Mouse (Mus musculus): ENCODE results near the gene Ankrd13a.
A peak's percentile ranks its signal among the peaks of the same experiment; 100 is the strongest.

Ankrd13a gene

DNA sequence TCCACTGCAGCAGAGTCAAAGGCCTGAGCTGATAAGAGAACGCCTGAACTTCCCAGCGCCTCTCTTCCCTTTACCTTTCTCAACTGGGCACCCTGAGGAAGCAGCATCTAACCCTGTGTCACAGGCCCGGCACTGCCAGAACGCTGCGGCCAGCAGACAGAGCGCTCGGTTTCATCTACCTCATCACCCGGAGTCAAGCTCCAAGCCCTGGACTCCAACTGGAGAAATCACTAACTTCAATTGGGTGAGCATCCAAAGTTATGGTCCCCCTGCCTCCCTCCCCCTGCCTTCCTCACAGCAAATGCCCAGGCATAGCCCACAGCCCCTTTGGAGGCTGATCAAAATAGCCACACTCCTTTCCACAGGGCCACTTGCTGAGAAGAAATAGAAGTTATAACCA, 7.8 kb upstream of the Ankrd13a start:
- DNase-seq (ENCODE audit: low spot score in 2 of 2) = no peak

DNA sequence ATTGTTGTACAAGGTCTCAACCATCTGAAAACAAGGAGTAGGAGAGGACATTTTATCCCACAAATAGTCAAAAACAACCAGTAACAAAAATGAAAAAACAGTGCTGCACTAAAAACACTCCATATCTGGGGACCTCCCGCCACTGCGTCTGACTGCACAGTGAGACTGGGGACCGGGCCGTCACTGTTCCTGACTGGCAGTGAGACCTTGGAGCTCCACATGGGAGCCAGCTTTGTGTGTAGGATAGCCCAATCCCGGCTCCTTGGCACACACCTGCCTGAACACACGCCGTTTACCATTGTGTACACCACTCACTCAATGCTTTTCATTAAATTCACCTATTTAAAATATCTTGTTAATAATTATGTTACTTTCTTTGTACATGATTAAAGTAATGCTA, 7.3 kb upstream of the Ankrd13a start:
- DNase-seq (ENCODE audit: low spot score in 2 of 2) = no peak

- DNase-seq (ENCODE audit: low spot score in 2 of 2) = no peak
Measured at GRCm38 (mm10) chr5:114769786-114770185, 4.7 kb upstream of the Ankrd13a start.

DNA sequence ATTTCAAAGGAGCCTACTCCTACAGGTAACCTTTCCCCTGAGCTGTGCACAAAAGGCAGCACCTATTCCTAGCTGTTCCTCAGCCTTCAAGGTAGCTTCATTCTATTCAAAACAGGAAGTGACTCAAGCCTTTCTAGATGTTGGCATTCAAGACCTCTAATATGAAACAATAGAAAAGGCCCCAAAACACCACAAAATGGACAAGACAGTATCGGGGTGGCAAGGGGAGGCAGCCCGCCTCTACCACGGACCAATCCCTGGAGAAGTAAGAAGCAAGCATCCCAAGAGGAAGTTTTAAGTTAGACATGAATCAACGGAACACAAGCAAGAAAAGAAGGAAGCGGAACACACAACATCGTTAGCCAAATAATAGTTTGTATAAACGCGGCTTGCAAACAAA, 2.7 kb upstream of the Ankrd13a start:
- no peak for DNase-seq (ENCODE audit: low spot score in 2 of 2)

GRCm38 (mm10) chr5:114772456-114773203, 1.8 kb upstream of the Ankrd13a start:
- DNase-seq (ENCODE audit: low spot score in 2 of 2) = no peak

DNA sequence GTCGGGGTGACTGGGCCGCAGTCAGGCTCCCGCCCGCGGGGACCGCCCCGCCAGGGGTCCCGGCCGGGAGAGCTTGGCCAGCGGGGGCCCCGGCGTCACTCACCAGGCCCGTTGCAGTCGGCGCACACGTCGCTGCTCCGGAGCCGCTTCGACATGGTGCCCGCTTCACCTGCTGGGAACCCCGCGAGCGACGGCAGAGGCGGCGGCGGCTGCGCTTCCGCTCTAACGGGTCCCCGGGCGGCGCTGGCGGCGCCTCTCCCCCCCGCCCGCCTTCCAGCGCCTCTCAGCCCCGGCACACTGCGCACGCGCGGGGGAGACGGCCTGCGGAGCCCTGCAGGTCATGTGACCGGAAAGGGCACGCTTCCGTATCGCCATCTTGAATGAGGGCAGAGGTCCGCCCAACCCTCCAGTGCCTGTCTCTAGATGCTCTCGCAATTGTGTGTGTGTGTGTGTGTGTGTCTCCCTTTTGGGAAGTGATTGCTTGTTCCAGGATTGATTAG, 1.2 kb upstream of the Ankrd13a start:
- peak; percentile 86 to 93 for DNase-seq (ENCODE audit: low spot score in 2 of 2)

GRCm38 (mm10) chr5:114773780-114774179, 697 bp upstream of the Ankrd13a start:
- no peak for DNase-seq (ENCODE audit: low spot score in 2 of 2)

DNA sequence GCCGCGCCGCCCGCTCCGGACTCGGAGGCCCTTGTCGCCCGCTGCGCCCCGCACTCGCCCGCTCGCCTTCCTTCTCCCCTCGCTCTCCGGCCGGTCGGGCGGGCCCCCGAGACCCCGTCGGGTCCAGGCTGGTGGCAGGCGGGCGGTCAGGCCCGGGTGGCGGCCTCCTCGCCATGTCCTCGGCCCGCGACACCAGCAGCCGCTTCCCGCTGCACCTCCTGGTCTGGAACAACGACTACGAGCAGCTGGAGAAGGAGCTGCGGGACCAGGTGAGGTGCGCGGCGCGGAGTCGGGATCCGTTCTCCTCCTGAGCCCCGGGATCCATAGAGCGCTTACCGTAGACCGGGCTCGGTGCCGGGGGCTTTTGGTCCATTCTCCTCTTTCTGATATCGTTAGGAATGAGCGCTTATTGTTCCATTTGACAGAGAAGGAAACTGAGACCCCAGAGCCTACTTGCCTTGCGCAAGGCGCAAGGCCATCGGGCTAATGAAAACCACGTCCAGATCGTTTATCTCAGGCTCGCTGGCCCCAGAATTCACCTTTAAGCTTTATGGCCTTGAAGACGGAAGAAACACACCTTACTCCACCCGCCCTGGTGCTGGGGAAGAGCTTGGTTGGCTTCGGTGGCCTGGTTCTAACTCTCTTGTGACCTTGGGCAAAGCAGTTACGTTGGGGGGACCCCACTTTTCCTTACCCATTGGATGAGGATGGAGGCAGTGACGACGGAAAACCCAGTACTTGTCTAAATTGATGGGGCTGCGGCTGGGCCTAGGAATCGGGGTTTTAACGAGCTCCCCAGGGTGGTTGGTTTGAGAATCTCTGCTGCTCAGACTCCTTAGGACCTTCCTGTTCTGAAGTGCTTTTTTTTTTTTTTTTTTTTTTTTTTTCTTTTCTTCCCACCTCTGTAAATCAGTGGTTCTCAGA, 841 bp downstream of the Ankrd13a start, which contains the start of gene Git2:
Gene Git2, minus strand, starts transcription at position 462 of the 924 bp plus-strand sequence.
- no peak for DNase-seq (ENCODE audit: low spot score in 2 of 2)

GRCm38 (mm10) chr5:114776174-114776573, 1.7 kb downstream of the Ankrd13a start:
- no peak for DNase-seq (ENCODE audit: low spot score in 2 of 2)

- DNase-seq (ENCODE audit: low spot score in 2 of 2) = no peak
Measured at GRCm38 (mm10) chr5:114779956-114780489, 5.5 kb downstream of the Ankrd13a start.

DNA sequence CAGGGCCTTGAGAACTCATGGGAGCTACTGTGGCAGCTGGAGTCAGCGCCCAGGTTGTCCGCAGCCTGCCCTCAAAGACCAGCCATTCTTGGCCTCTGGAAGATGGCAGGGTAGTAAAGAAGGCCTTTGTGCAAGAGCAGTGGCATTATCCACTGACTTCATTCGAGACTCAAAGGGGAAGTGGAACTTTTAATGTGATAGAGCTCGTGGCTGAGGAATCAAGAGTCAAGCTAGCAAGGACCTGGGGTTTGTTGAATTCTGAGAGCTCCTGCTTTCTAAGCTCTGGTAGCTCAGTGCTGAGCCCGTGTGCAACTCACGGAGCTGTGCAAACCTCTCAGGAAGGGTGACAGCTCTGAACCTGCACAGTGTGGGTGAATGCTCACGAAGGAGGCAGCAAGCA, 6.4 kb downstream of the Ankrd13a start:
- no peak for DNase-seq (ENCODE audit: low spot score in 2 of 2)

DNA sequence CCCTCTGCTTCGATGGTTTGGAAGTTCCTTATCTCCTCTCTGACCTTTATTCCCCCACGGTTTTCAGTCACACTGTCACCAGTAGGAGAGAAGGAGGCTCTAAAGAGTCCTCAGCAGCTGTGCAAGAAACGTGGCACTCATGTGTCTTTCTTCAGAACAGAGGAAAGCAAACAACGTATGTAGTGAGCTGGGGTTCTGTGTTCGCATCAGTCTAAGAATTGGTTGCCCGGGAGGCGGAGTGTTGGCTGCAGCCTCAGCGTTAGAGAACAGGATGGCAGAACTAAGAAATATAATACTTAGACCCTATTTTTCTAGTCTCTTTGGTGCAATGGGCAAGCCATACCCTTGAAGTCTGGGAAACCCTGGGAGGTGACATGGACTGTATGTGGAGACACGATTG, 8.5 kb downstream of the Ankrd13a start:
- DNase-seq (ENCODE audit: low spot score in 2 of 2) = no peak

DNA sequence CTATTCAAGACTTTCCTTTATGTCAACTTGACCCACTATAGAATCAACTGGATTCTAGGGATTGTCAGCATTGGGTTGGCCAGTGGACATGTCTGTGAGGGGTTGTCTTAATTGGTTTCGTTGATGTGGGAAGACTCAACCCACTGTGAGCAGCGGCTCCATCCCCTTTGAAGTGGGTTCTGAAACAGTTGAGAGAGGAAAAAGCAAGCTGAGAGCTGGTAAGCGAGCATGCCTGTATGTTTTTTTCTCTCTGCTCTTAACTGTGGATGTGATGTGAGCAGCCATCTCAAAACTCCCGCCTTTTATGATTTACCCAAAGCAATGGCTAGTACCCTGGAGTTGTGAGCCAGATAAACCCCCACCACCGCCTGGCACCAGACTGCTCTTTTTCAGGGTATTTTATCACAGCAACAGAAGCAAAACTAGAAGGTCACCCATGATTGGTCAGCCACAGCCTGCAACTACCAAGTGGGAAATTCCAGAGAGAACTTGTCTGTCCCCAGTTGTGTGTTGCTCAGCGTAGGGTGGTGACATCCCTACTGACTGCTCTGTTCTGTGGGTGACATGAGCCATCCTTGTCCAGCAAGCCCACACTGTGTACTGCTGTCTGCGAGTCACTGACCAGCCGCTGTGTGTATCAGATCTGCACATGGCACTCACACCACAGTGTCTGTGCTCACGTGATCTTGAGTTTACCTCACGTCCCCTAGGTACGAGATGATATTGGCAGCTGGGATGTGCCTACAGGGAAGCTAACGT, 9.1 kb downstream of the Ankrd13a start:
- no peak for DNase-seq (ENCODE audit: low spot score in 2 of 2)

- no peak for DNase-seq (ENCODE audit: low spot score in 2 of 2)
Measured at GRCm38 (mm10) chr5:114784622-114785165, 10.2 kb downstream of the Ankrd13a start.

- DNase-seq (ENCODE audit: low spot score in 2 of 2) = no peak
Measured at GRCm38 (mm10) chr5:114785196-114785595, 10.7 kb downstream of the Ankrd13a start.

GRCm38 (mm10) chr5:114793317-114793716, 18.8 kb downstream of the Ankrd13a start:
- DNase-seq (ENCODE audit: low spot score in 2 of 2) = no peak

GRCm38 (mm10) chr5:114794609-114795008, 20.1 kb downstream of the Ankrd13a start:
- no peak for DNase-seq (ENCODE audit: low spot score in 2 of 2)

GRCm38 (mm10) chr5:114795231-114795630, 20.8 kb downstream of the Ankrd13a start:
- no peak for DNase-seq (ENCODE audit: low spot score in 2 of 2)

GRCm38 (mm10) chr5:114795653-114796052, 21.2 kb downstream of the Ankrd13a start:
- no peak for DNase-seq (ENCODE audit: low spot score in 2 of 2)

- no peak for DNase-seq (ENCODE audit: low spot score in 2 of 2)
Measured at GRCm38 (mm10) chr5:114796299-114797012, 22.0 kb downstream of the Ankrd13a start.

- no peak for DNase-seq (ENCODE audit: low spot score in 2 of 2)
Measured at GRCm38 (mm10) chr5:114797253-114797652, 22.8 kb downstream of the Ankrd13a start.

Data from frontal cortex, postnatal 25 days (tissue).